Mouse (Mus musculus) erythroblast, embryonic 14.5 days (primary cell): ENCODE data around the gene Tead3. TPM values are rescaled to one million over a fixed set of nuclear protein-coding genes. Genes with fewer than 3 reads are reported as not detected.

ENCODE experiments used
- H3K27me3 ChIP-seq: 2 replicates; pipeline ENCODE4 v1.6.1; 2012; ENCODE audit warnings: inconsistent platforms; ENCODE audit not compliant: control insufficient read depth
- H3K36me3 ChIP-seq: 2 replicates; pipeline ENCODE4 v1.6.1; 2012; ENCODE audit warnings: mild to moderate bottlenecking, inconsistent platforms; ENCODE audit not compliant: control insufficient read depth
- H3K4me1 ChIP-seq: 2 replicates; pipeline ENCODE4 v1.6.1; 2012; ENCODE audit warnings: inconsistent platforms; ENCODE audit not compliant: control insufficient read depth
- H3K4me3 ChIP-seq: replicated peaks from 2 replicates; pipeline ENCODE3; 2012; ENCODE audit warnings: moderate library complexity, mild to moderate bottlenecking, inconsistent platforms
- H3K9me3 ChIP-seq: 2 replicates; pipeline ENCODE4 v1.6.1; 2012; ENCODE audit warnings: low read length, inconsistent platforms, mixed read lengths; ENCODE audit not compliant: control insufficient read depth
- GATA1 ChIP-seq: IDR thresholded peaks from 2 replicates; pipeline ENCODE4 v1.6.1; 2012; ENCODE audit warnings: low read length, inconsistent platforms, mixed read lengths
- TAL1 ChIP-seq: IDR thresholded peaks from 3 replicates; pipeline ENCODE4 v1.6.1; 2012; ENCODE audit warnings: low read length, inconsistent platforms, mixed read lengths
- polyA plus RNA-seq: library from polyadenylated mRNA; stranded (reverse); fragments of >175 nt; gene quantifications from 2 replicates; pipeline ENCODE4 v1.2.3, GENCODE M21; 2012

Gene Tead3
- polyA plus RNA-seq, 1 experiment: 0.22 TPM

DNA sequence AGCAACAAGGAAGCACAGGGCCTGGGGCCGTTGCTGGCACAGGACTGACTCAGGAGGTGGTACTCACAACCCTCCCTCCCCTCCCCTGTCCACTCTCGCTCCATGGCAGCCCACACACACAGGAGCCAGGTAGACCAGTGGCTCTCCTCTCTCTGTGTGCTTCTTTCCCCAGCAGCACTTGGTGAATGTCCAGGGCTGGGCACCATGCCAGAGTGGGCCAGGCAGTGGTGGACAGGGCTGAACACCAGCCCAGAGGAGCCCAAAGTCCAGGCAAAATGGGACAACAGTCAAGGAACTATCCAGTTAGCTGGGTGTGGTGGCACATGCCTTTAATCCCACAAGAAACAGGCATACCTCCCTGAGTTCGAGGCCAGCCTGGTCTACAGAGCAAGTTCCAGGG is 60.4 kb downstream of the Tead3 start:
- Histone ChIP-seq H3K4me3 (no peak overlapping the region), H3K9me3 (peaks cover 5% of the 10 kb centered on the region), H3K36me3 (peaks cover 49% of the 10 kb centered on the region), H3K4me1 (peaks cover 17% of the 10 kb centered on the region), H3K27me3 (no peaks in the 10 kb centered on the region)
- TF ChIP-seq TAL1: no peak
- TF ChIP-seq GATA1: no peak

DNA sequence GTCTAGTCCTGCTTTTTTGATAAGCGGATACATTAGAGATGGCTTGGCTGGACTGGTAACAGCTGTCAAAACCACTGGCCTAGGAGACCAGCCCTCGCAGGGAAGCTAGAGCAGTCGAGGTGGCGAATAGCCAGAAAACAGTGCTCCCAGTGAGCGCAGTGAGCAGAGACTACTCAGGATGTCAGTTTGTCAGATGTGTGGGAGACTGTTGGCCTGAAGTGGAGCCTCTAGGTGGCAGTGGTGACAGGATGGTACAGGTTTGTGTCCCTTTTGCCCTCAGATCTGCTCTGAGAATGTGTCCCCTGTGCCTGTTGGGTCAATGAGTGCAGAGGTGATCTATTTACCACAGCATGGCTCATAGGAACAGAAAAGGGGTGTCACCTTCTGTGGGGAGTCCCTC is 62.6 kb downstream of the Tead3 start:
- no peak for TF ChIP-seq TAL1
- TF ChIP-seq GATA1: no peak
- Histone ChIP-seq H3K4me3 (no peak overlapping the region), H3K36me3 (peaks cover 38% of the 10 kb centered on the region), H3K9me3 (peaks cover 5% of the 10 kb centered on the region), H3K4me1 (peaks cover 16% of the 10 kb centered on the region), H3K27me3 (no peaks in the 10 kb centered on the region)

DNA sequence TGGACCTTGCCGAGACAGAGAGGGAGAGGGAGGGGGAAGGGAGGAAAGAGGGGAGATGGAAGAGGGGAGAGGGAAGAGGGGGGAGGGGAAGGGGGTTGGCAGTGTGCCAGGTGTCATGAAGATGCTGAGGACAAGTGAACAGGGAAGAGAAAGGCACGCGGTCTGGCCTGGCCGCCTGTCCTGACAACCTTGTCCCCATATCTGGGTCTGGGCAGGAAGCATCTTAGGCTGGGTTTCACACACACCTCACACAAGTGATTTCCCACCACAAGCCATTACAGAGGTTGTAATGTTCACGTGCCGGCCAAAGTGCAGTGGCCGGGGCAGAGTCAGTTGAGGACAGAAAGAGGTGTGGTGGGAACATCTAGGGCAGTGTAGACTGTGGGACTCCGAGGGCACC is 63.0 kb downstream of the Tead3 start:
- Histone ChIP-seq H3K36me3 (peaks cover 37% of the 10 kb centered on the region), H3K4me1 (peaks cover 16% of the 10 kb centered on the region), H3K9me3 (peaks cover 5% of the 10 kb centered on the region), H3K4me3 (no peak overlapping the region), H3K27me3 (no peaks in the 10 kb centered on the region)
- TF ChIP-seq TAL1 (no peak), GATA1 (no peak)

DNA sequence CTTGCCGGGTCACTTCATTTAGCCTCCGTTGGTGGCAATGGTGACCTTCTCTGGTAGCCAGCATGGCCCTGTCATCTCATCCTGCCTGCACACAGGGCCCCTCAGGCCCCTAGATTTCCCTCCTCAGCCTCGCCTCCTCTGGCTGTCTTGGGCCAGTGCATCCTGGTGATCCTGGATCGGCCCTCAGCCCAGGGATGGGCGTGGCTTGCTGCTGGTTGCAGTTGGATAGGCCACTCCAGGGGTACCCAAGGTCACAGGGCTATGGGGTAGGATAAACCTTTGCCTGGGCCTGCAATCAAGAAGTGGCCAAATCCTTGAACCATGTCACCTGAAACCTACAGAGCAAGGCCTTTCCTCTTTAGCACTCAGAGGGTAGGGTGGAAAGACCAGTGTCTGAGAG is 63.7 kb downstream of the Tead3 start:
- no peak overlapping the region for H3K4me3 ChIP-seq
- H3K36me3 ChIP-seq: peaks cover 31% of the 10 kb centered on the region
- H3K4me1 ChIP-seq: peaks cover 16% of the 10 kb centered on the region
- no peaks in the 10 kb centered on the region for H3K27me3 ChIP-seq
- TF ChIP-seq TAL1: no peak
- TF ChIP-seq GATA1: no peak
- H3K9me3 ChIP-seq: no peaks in the 10 kb centered on the region; the same call in 1 of the 2 replicates

DNA sequence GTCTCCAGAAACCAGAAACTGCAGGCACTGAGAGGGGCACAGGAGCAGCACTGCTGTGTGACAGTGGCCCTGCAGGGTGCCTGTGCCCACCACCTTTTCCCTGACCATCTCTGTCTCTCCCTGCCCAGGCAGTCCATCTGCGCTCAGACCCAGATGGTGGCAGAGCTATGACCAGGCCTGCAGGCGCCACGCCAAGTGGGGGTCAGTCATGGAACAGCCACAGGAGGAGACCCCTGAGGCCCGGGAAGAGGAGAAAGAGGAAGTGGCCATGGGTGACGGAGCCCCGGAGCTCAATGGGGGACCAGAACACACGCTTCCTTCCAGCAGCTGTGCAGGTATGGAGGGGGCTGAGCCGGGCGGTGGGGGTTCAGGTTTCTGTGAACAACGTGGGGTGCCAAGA is 64.5 kb downstream of the Tead3 start:
- Histone ChIP-seq H3K4me3 (no peak overlapping the region), H3K4me1 (peaks cover 20% of the 10 kb centered on the region), H3K9me3 (no peaks in the 10 kb centered on the region), H3K27me3 (no peaks in the 10 kb centered on the region), H3K36me3 (peaks cover 29% of the 10 kb centered on the region)
- TF ChIP-seq GATA1: no peak
- no peak for TF ChIP-seq TAL1

DNA sequence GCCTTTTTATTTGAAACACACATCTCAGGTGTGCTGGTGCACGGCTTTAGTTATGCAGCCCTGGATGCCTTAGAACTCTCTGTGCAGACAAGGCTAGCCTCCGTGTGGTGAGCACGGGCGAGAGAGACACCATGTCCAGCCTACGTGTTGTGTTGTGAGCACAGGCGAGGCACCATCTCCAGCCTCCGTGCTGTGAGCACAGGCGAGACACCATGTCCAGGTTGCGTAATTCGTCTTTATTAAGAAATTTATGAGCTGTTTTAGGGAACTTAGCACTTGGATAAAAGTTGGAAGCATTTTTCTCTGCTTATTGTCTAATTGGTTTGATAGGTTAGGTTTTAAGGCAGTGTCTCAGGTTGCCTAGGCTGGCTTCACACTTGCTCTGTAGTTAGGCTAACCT is 67.4 kb downstream of the Tead3 start:
- H3K9me3 ChIP-seq: no peaks in the 10 kb centered on the region
- TF ChIP-seq GATA1: no peak
- TF ChIP-seq TAL1: no peak
- H3K4me3 ChIP-seq: no peak overlapping the region
- peaks cover 34% of the 10 kb centered on the region for H3K4me1 ChIP-seq
- H3K27me3 ChIP-seq: no peaks in the 10 kb centered on the region
- H3K36me3 ChIP-seq: peaks cover 18% of the 10 kb centered on the region

DNA sequence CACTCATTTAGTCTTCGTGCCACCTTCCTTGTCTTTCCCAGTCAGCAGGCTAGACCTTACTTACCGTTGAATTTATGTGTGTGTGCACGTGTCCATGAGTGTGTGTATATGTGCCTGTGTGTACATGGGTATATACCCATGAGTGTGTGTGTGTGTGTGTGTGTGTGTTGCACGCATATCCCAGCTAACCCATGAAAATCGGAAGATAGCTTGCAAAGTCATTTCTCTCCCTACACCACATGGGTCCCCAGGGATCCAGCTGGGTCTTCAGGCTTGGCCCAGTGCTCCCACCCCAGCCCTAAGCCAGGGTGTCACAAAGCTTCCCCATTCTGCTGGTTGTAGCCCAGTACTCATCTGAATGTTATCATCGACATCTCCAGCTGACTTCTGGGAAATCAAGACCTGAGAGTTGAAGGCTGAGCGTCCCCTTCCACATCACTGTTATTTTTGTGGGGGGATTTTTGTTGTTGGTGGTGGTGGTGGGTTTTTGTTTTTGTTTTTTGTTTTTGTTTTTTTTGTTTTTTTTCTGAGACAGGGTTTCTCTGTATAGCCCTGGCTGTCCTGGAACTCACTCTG is 68.7 kb downstream of the Tead3 start:
- H3K27me3 ChIP-seq: no peaks in the 10 kb centered on the region
- no peak overlapping the region for H3K4me3 ChIP-seq
- TF ChIP-seq TAL1 (no peak), GATA1 (no peak)
- peaks cover 14% of the 10 kb centered on the region for H3K36me3 ChIP-seq
- H3K4me1 ChIP-seq: peaks cover 45% of the 10 kb centered on the region
- H3K9me3 ChIP-seq: no peaks in the 10 kb centered on the region

Other genes starting within 250 kb of the Tead3 start
- not detected in 2 replicates for gene Scube3, start 208.7 kb downstream of the Tead3 start, polyA plus RNA-seq
- 0.39 and 0.46 TPM in 2 replicates for gene Zfp523, start 173.7 kb downstream of the Tead3 start, polyA plus RNA-seq
- gene Def6, start 143.0 kb downstream of the Tead3 start, polyA plus RNA-seq: 0.53 and 0.80 TPM in 2 replicates
- 5.3 and 6.6 TPM in 2 replicates for gene Ppard, start 118.1 kb downstream of the Tead3 start, polyA plus RNA-seq
- gene Fance, start 37.3 kb downstream of the Tead3 start, polyA plus RNA-seq: 1.7 and 3.6 TPM in 2 replicates
- gene Rpl10a, start 22.3 kb downstream of the Tead3 start, polyA plus RNA-seq: 529 and 604 TPM in 2 replicates
- gene Tulp1, start 14.4 kb upstream of the Tead3 start, polyA plus RNA-seq: 0.19 and 0.26 TPM in 2 replicates
- 0.32 and 0.33 TPM in 2 replicates for gene Fkbp5, start 166.7 kb upstream of the Tead3 start, polyA plus RNA-seq
- gene Armc12, start 180.0 kb upstream of the Tead3 start, polyA plus RNA-seq: not detected in 2 replicates
- gene Clpsl2, start 198.6 kb upstream of the Tead3 start, polyA plus RNA-seq: not detected in 2 replicates
- not detected in 2 replicates for gene Clps, start 209.9 kb upstream of the Tead3 start, polyA plus RNA-seq
- gene Lhfpl5, start 224.8 kb upstream of the Tead3 start, polyA plus RNA-seq: not detected in 2 replicates